ENCODE assay signal across 18 mouse cellular contexts in genomic region chr12:110851923-110852322, GRCm38 (mm10). TPM values are rescaled to one million over a fixed set of nuclear protein-coding genes. Genes with fewer than 3 reads are reported as not detected.
DNase-seq lines count a peak whose midpoint lies in the region; ATAC-seq lines count a peak whose summit lies in the region.
"Had no signal": no experiment of that assay in that cellular context is flagged by ENCODE, and none has a peak within 500 bp of the region (broad histone marks: within the 10 kb centered on the region; RNA-seq: fewer than 3 reads in every experiment).

No protein-coding gene starts in this region.

- no peak overlapping the region for H3K27ac ChIP-seq in embryonic facial prominence, embryonic 13.5 days
- no peak overlapping the region for H3K27ac ChIP-seq in embryonic facial prominence, embryonic 10.5 days (replicated peaks)
- H3K27ac ChIP-seq in kidney, embryonic 15.5 days, result no peak overlapping the region
- peak overlapping the region; percentile 86; the same call in 1 of the 2 replicates for H3K27ac ChIP-seq in liver, embryonic 12.5 days
- H3K27ac ChIP-seq: embryonic facial prominence, embryonic 15.5 days; forebrain, embryonic 12.5 days; hindbrain, embryonic 14.5 days; limb, embryonic 10.5 days; neural tube, embryonic 13.5 days had no signal

- peaks cover 25% of the 10 kb centered on the region for H3K36me3 ChIP-seq in embryonic facial prominence, embryonic 13.5 days
- peaks cover 15% of the 10 kb centered on the region for H3K36me3 ChIP-seq in embryonic facial prominence, embryonic 10.5 days (replicated peaks)
- H3K36me3 ChIP-seq in kidney, embryonic 15.5 days, result peaks cover 15% of the 10 kb centered on the region
- H3K36me3 ChIP-seq in liver, embryonic 12.5 days, result peaks cover 16% of the 10 kb centered on the region

- DNase-seq in embryonic facial prominence, embryonic 10.5 days (ENCODE audit: low spot score), result no peak
- DNase-seq in kidney, adult 8-10 months, result no peak
- peak; percentile 57 for DNase-seq in testis, postnatal 14 days (ENCODE audit: low spot score)
- no peak for DNase-seq in left cerebral cortex, adult 18-20 months (ENCODE audit: low spot score in 2 of 2)
- DNase-seq in frontal cortex, postnatal 10 days (ENCODE audit: low spot score in 2 of 2), result no peak
- DNase-seq: cerebellum, postnatal 25 days; heart, adult 11 months; layer of hippocampus, postnatal 36 days; lung, embryonic 14.5 days; right cerebral cortex, postnatal 4 days had no signal

- peaks cover 17% of the 10 kb centered on the region for H3K4me1 ChIP-seq in embryonic facial prominence, embryonic 13.5 days
- peaks cover 18% of the 10 kb centered on the region for H3K4me1 ChIP-seq in embryonic facial prominence, embryonic 10.5 days
- H3K4me1 ChIP-seq in kidney, embryonic 15.5 days, result peaks cover 14% of the 10 kb centered on the region
- peaks cover 58% of the 10 kb centered on the region for H3K4me1 ChIP-seq in liver, embryonic 12.5 days

- WGBS in embryonic facial prominence, embryonic 13.5 days, result 89% methylated on average over 1 of the region's 1 CpGs
- WGBS in embryonic facial prominence, embryonic 10.5 days, result 85% methylated on average over 1 of the region's 1 CpGs
- WGBS in kidney, embryonic 15.5 days, result 96% methylated on average over 1 of the region's 1 CpGs
- WGBS in liver, embryonic 12.5 days (ENCODE audit: insufficient replicate concordance), result 23% methylated on average over 1 of the region's 1 CpGs

- no peak overlapping the region for H3K4me2 ChIP-seq in embryonic facial prominence, embryonic 13.5 days
- H3K4me2 ChIP-seq in kidney, embryonic 15.5 days, result no peak overlapping the region
- peak overlapping the region; percentile 93 for H3K4me2 ChIP-seq in liver, embryonic 12.5 days
- H3K4me2 ChIP-seq: hindbrain, embryonic 14.5 days had no signal

- no peak overlapping the region for H3K4me3 ChIP-seq in embryonic facial prominence, embryonic 13.5 days
- H3K4me3 ChIP-seq in embryonic facial prominence, embryonic 10.5 days, result no peak overlapping the region
- no peak overlapping the region for H3K4me3 ChIP-seq in kidney, embryonic 15.5 days (replicated peaks)
- H3K4me3 ChIP-seq in liver, embryonic 12.5 days, result peak overlapping the region; percentile 86; the same call in 1 of the 2 replicates
- H3K4me3 ChIP-seq: forebrain, embryonic 12.5 days; neural tube, embryonic 13.5 days had no signal

- 0 out of 2 replicates have a peak overlapping the region, but pooled peaks have one; percentile 93 for H3K9ac ChIP-seq in embryonic facial prominence, embryonic 13.5 days
- H3K9ac ChIP-seq in kidney, embryonic 15.5 days, result peak overlapping the region; percentile 83; the same call in 1 of the 2 replicates
- 0 out of 2 replicates have a peak overlapping the region, but pooled peaks have one; percentile 91 for H3K9ac ChIP-seq in liver, embryonic 12.5 days
- H3K9ac ChIP-seq: embryonic facial prominence, embryonic 15.5 days; forebrain, embryonic 12.5 days; neural tube, embryonic 13.5 days had no signal

- H3K27me3 ChIP-seq in embryonic facial prominence, embryonic 13.5 days, result peaks cover 2% of the 10 kb centered on the region; the same call in 1 of the 2 replicates
- H3K27me3 ChIP-seq in embryonic facial prominence, embryonic 10.5 days (replicated peaks; ENCODE audit: low read depth, poor library complexity, severe bottlenecking), result peaks cover 15% of the 10 kb centered on the region
- H3K27me3 ChIP-seq in kidney, embryonic 15.5 days, result no peaks in the 10 kb centered on the region
- H3K27me3 ChIP-seq in liver, embryonic 12.5 days (replicated peaks), result no peaks in the 10 kb centered on the region
- H3K27me3 ChIP-seq: embryonic facial prominence, embryonic 15.5 days had no signal

- ATAC-seq in embryonic facial prominence, embryonic 13.5 days (ENCODE audit: insufficient number of reproducible peaks, insufficient read depth, low FRiP score, low TSS enrichment, low read depth), result no peak
- no peak for ATAC-seq in kidney, embryonic 15.5 days (replicated peaks; ENCODE audit: low FRiP score)
- ATAC-seq in liver, embryonic 12.5 days, result no peak

- no peaks in the 10 kb centered on the region for H3K9me3 ChIP-seq in embryonic facial prominence, embryonic 13.5 days
- no peaks in the 10 kb centered on the region for H3K9me3 ChIP-seq in embryonic facial prominence, embryonic 10.5 days
- H3K9me3 ChIP-seq in kidney, embryonic 15.5 days (replicated peaks), result no peaks in the 10 kb centered on the region
- no peaks in the 10 kb centered on the region for H3K9me3 ChIP-seq in liver, embryonic 12.5 days (replicated peaks)
- H3K9me3 ChIP-seq: embryonic facial prominence, embryonic 15.5 days; forebrain, embryonic 12.5 days; limb, embryonic 10.5 days; neural tube, embryonic 13.5 days had no signal

RNA-seq across cellular contexts. Expression of gene Zfp839, which starts 1.9 kb away (rescaled TPM):
- polyA plus RNA-seq in embryonic facial prominence, embryonic 13.5 days (2015; fragmentation: Nextera tagmentation; extraction: Ambion mirVana), result 7.7 and 8.7 TPM in 2 replicates
- 5.6 and 6.1 TPM in 2 replicates for polyA plus RNA-seq in embryonic facial prominence, embryonic 10.5 days (2016; fragmentation: Nextera tagmentation; extraction: Ambion mirVana)
- polyA plus RNA-seq in kidney, embryonic 15.5 days (2015; fragmentation: Nextera tagmentation; extraction: Ambion mirVana), result 6.1 and 6.4 TPM in 2 replicates
- polyA plus RNA-seq in liver, embryonic 12.5 days (2016; fragmentation: Nextera tagmentation; extraction: Ambion mirVana), result 3.2 and 4.0 TPM in 2 replicates
- 10 to 100 TPM; 11.7 to 12.8 TPM for total RNA-seq in left cerebral cortex, adult 18-20 months (2021)

RNA-seq across cellular contexts. Expression of gene Mok, which starts 11.2 kb away (rescaled TPM):
- 6.5 and 7.3 TPM in 2 replicates for polyA plus RNA-seq in embryonic facial prominence, embryonic 13.5 days (2015; fragmentation: Nextera tagmentation; extraction: Ambion mirVana)
- polyA plus RNA-seq in embryonic facial prominence, embryonic 10.5 days (2016; fragmentation: Nextera tagmentation; extraction: Ambion mirVana), result 7.2 and 10.1 TPM in 2 replicates
- 6.2 and 7.8 TPM in 2 replicates for polyA plus RNA-seq in kidney, embryonic 15.5 days (2015; fragmentation: Nextera tagmentation; extraction: Ambion mirVana)
- polyA plus RNA-seq in liver, embryonic 12.5 days (2016; fragmentation: Nextera tagmentation; extraction: Ambion mirVana), result 0.51 and 0.63 TPM in 2 replicates
- total RNA-seq in left cerebral cortex, adult 18-20 months (2021), result 10 to 100 TPM; 10.9 to 11.6 TPM

RNA-seq across cellular contexts. Expression of gene Cinp, which starts 37.0 kb away (rescaled TPM):
- 66.9 and 74.3 TPM in 2 replicates for polyA plus RNA-seq in embryonic facial prominence, embryonic 13.5 days (2015; fragmentation: Nextera tagmentation; extraction: Ambion mirVana)
- polyA plus RNA-seq in embryonic facial prominence, embryonic 10.5 days (2016; fragmentation: Nextera tagmentation; extraction: Ambion mirVana), result 86.9 and 91.3 TPM in 2 replicates
- 78.6 and 80.8 TPM in 2 replicates for polyA plus RNA-seq in kidney, embryonic 15.5 days (2015; fragmentation: Nextera tagmentation; extraction: Ambion mirVana)
- polyA plus RNA-seq in liver, embryonic 12.5 days (2016; fragmentation: Nextera tagmentation; extraction: Ambion mirVana), result 99.0 and 103 TPM in 2 replicates
- 10 to 100 TPM; 89.6 to 93.8 TPM for total RNA-seq in left cerebral cortex, adult 18-20 months (2021)

RNA-seq across cellular contexts. Expression of gene Tecpr2, which starts 37.1 kb away (rescaled TPM):
- polyA plus RNA-seq in embryonic facial prominence, embryonic 13.5 days (2015; fragmentation: Nextera tagmentation; extraction: Ambion mirVana), result 5.0 and 5.4 TPM in 2 replicates
- 6.2 and 6.5 TPM in 2 replicates for polyA plus RNA-seq in embryonic facial prominence, embryonic 10.5 days (2016; fragmentation: Nextera tagmentation; extraction: Ambion mirVana)
- polyA plus RNA-seq in kidney, embryonic 15.5 days (2015; fragmentation: Nextera tagmentation; extraction: Ambion mirVana), result 3.7 and 4.7 TPM in 2 replicates
- 3.4 and 3.6 TPM in 2 replicates for polyA plus RNA-seq in liver, embryonic 12.5 days (2016; fragmentation: Nextera tagmentation; extraction: Ambion mirVana)
- 10 to 100 TPM; 46.6 TPM for total RNA-seq in left cerebral cortex, adult 18-20 months (2021)
